Mouse (Mus musculus) granulocyte monocyte progenitor cell, adult 5-6 weeks (primary cell): ENCODE results near the gene Aldh16a1. TPM values are rescaled to one million over a fixed set of nuclear protein-coding genes. Genes with fewer than 3 reads are reported as not detected.
"Not testable (repeated sequence)": the region's sequence is repeated elsewhere in the genome, so short reads cannot be mapped to it uniquely, and the experiment has no call there.

Experiments used
- ATAC-seq: replicated peaks from 2 replicates; pipeline ENCODE4 v1.8.0; 2016; ENCODE audit warnings: mild to moderate bottlenecking, moderate TSS enrichment, inconsistent platforms; ENCODE audit not compliant: poor library complexity, severe bottlenecking
- total RNA-seq, 2 experiments: library from RNA; stranded (forward) in 1 of 2; stranded (reverse) in 1 of 2; fragments of 200-712, 200-1000 nt in 1 of 2; fragments of >200 nt in 1 of 2; fragmentation: Nextera tagmentation in 1 of 2; gene quantifications; 2 replicates each; pipeline ENCODE4 v1.2.3; 2014 to 2017

The Aldh16a1 gene
- total RNA-seq, 2 experiments from 2014 or later, result 42.5 to 53.4 TPM

DNA sequence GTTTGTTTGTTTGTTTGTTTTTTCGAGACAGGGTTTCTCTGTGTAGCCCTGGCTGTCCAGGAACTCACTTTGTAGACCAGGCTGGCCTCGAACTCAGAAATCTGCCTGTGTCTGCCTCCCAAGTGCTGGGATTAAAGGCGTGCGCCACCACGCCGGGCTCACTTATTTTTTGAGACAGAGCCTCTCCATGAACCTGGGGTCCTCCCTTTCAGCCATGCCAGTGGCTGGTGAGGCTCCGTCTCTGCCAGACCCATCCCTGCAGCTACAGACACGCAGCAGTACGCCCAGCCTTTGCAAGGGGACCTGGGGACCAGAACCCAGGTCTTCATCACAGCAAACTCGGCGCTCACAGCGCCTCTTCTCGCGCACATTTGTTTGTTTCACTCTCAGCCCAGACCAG is 58.4 kb downstream of the Aldh16a1 start:
- not testable (repeated sequence) for ATAC-seq

DNA sequence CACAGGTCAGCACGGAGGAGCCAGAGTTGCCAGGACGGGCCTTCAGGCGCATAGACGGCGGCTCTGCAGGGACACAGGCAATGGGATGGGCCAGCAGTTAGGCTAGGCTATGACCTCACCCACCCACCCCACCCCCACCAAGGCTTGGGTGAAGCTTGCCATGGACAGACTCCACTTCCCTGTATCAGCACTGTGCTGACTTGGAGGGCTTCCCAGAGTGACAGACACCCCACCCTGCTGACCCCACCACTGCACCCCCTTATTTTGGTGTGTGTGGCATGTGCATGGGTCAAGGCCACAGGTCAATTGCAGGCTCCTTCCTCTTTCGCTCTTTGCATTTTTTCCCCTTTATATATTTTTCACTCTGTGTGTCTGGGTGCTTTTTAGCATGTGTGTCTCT is 59.0 kb downstream of the Aldh16a1 start:
- ATAC-seq, result peak; percentile 12

DNA sequence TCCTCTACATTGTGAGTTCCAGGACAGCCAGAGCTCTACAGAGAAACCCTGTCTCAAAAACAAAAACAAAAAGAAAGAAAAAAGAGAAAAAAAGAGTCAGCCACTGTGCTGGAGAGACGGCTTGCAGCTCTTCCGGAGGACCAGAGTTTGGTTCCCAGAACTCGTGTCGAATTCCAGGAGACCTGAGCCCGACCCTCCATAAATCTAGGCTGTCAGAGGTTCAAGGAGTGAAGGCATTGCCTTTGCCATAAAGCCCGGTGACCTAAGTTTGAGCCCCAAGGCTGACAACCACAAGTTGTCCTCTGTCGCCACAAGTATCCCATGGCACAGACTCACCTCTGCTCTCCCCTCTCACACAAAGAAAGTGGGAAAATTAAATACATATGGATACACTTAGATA is 60.3 kb downstream of the Aldh16a1 start:
- ATAC-seq, result no peak

DNA sequence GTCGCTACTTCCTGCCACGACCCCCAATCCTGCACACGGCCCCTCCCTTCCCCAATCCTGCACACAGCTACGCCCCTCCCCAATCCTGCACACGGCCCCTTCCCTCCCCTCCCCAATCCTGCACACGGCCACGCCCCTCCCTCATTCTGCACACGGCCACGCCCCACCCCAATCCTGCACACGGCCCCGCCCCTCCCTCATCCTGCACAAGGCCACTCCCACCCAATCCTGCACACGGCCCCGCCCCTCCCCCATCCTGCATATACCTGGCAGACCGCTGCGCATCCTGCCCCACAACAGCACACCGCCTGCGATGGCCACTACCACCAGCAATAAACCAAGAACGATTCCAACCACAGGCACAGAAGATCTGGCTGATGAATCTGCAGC is 60.9 kb downstream of the Aldh16a1 start:
- no peak for ATAC-seq

DNA sequence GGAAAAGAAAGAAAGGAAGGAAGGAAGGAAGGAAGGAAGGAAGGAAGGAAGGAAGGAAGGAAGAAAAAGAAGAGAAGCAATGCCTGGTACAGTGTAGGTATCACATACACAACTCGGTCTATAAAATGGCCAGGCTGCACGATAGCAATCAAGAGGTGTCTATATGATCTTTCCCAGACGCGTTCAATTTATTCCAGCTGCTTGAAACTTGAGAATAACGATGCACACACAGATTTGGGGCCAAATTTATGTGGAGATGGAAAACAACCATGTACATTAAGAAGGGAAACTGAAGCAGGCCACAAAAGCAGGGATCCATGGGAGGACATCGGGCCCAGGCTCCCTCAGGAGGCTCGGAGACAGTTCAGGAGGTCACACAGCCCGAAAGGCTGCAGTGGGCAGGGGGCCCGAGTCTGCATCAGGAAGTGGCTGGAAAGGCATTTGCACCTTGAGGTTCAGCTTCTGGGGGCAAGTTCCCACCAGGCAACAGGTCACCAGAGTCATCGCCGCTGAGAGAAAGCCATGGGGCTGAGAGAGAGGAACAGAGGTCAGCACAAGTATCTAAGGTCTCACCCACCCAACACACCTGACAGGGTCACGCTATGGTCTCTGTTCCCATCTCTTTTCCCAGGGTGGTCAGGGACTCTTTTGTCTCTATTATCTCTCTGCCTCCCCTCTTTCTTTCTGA is 61.4 kb downstream of the Aldh16a1 start:
- ATAC-seq, result no peak

DNA sequence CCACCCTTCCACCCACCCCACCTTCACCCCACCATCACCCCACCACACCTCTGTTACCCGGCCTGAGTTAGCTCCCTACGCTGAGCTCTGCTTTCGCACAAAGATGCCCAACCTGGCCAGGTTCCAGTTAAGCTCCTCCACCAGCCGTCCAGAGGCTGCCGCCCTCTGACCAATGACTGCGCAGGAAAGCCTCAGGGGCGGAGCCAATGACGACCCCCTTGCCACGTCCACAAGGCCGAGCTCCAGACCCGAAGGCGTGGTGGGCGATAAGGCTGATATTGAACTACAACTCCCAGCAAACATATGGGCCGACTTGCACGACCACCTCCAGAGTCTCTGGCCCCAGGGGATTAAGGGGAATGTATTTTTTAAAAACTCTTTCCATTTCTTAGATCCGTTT is 62.3 kb downstream of the Aldh16a1 start, which contains the start of gene Rcn3:
TSS of gene Rcn3 (minus strand) at position 174 of the 400 bp plus-strand sequence.
- peak; percentile 50 for ATAC-seq

DNA sequence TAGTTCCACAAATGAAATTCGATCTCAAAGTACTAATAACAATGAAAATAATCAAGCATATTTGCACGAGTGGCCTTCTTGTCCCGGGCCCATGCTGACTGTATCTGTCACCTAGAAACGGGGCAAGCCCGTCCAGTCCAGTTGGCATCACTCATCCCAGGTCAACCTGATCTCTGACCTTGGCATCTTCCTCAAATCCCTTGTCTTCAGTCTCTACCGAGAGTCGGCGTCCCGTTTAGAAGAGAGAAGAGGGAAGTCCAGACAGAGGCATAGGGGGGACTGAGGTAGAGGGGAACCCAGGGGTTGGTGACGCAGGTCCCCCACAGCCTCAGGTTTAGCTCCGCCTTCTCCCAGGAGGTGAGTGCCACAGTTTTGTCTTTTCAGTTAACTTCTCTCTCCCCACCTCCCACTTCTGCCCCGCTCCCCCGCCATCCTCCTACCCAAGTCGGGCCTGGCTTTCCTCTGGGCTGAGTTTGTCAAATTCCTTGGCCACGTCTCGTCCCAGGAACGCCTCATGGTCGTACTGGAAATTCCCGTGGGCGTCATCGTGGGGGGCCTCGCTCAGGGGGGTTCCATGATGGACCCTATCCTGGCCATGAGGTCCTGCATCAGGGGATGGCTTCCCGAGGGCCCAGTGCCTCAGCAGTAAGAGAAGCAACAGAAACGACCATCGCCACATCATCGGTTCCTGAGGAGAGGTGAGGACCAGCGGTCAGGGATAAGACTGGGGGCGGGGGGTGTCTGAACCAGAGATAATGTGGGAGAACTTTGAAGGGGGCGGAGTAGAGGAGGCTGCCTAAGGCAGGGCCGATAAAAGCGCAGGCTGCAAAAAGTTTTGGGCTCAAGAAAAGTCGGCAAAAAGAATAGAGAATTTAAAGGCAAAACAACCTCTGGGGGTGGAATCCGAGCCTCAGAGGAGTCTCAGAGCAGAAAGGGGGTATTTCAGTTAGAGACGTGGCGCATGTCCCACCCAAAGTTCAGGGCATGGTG is 63.1 kb downstream of the Aldh16a1 start:
- ATAC-seq, result peak; percentile 77

Other genes with a start within 250 kb of the Aldh16a1 start
Only the 30 nearest of the 32 such genes appear.
- gene Tsks, start 211.4 kb downstream of the Aldh16a1 start, total RNA-seq (2014; fragmentation: Nextera tagmentation), result not detected in 2 replicates
- 0.17 TPM in 1 of 2 replicates, not detected in the other for gene Tsks, start 211.4 kb downstream of the Aldh16a1 start, total RNA-seq (2017)
- gene Cpt1c, start 179.7 kb downstream of the Aldh16a1 start, total RNA-seq (2014; fragmentation: Nextera tagmentation), result not detected in 2 replicates
- not detected in 2 replicates for gene Cpt1c, start 179.7 kb downstream of the Aldh16a1 start, total RNA-seq (2017)
- gene Prmt1, start 168.0 kb downstream of the Aldh16a1 start, total RNA-seq (2014; fragmentation: Nextera tagmentation), result 104 and 115 TPM in 2 replicates
- 138 and 190 TPM in 2 replicates for gene Prmt1, start 168.0 kb downstream of the Aldh16a1 start, total RNA-seq (2017)
- gene Irf3, start 156.9 kb downstream of the Aldh16a1 start, total RNA-seq (2014; fragmentation: Nextera tagmentation), result 76.6 and 105 TPM in 2 replicates
- 87.5 and 88.9 TPM in 2 replicates for gene Irf3, start 156.9 kb downstream of the Aldh16a1 start, total RNA-seq (2017)
- gene Bcl2l12, start 155.9 kb downstream of the Aldh16a1 start, total RNA-seq (2014; fragmentation: Nextera tagmentation), result 19.4 and 57.9 TPM in 2 replicates
- gene Bcl2l12, start 155.9 kb downstream of the Aldh16a1 start, total RNA-seq (2017), result 18.4 and 32.9 TPM in 2 replicates
- 28.6 and 29.8 TPM in 2 replicates for gene Scaf1, start 138.2 kb downstream of the Aldh16a1 start, total RNA-seq (2014; fragmentation: Nextera tagmentation)
- 15.7 and 17.8 TPM in 2 replicates for gene Scaf1, start 138.2 kb downstream of the Aldh16a1 start, total RNA-seq (2017)
- gene Rras, start 136.6 kb downstream of the Aldh16a1 start, total RNA-seq (2014; fragmentation: Nextera tagmentation), result 2.3 and 7.8 TPM in 2 replicates
- gene Rras, start 136.6 kb downstream of the Aldh16a1 start, total RNA-seq (2017), result 1.0 and 1.4 TPM in 2 replicates
- 21.1 and 29.6 TPM in 2 replicates for gene Prr12, start 101.7 kb downstream of the Aldh16a1 start, total RNA-seq (2014; fragmentation: Nextera tagmentation)
- 1.7 and 4.1 TPM in 2 replicates for gene Prr12, start 101.7 kb downstream of the Aldh16a1 start, total RNA-seq (2017)
- 42.2 and 57.2 TPM in 2 replicates for gene Nosip, start 92.2 kb downstream of the Aldh16a1 start, total RNA-seq (2014; fragmentation: Nextera tagmentation)
- gene Nosip, start 92.2 kb downstream of the Aldh16a1 start, total RNA-seq (2017), result 49.4 and 63.1 TPM in 2 replicates
- gene Prrg2, start 91.9 kb downstream of the Aldh16a1 start, total RNA-seq (2014; fragmentation: Nextera tagmentation), result 6.8 and 9.4 TPM in 2 replicates
- gene Prrg2, start 91.9 kb downstream of the Aldh16a1 start, total RNA-seq (2017), result 4.8 and 5.3 TPM in 2 replicates
- gene Rcn3, start 62.4 kb downstream of the Aldh16a1 start, total RNA-seq (2014; fragmentation: Nextera tagmentation), result 2.2 and 11.6 TPM in 2 replicates
- gene Rcn3, start 62.4 kb downstream of the Aldh16a1 start, total RNA-seq (2017), result 4.1 and 7.0 TPM in 2 replicates
- 2.1 and 3.8 TPM in 2 replicates for gene Fcgrt, start 50.7 kb downstream of the Aldh16a1 start, total RNA-seq (2014; fragmentation: Nextera tagmentation)
- 2.7 and 3.6 TPM in 2 replicates for gene Fcgrt, start 50.7 kb downstream of the Aldh16a1 start, total RNA-seq (2017)
- 3,834 and 4,027 TPM in 2 replicates for gene Rps11, start 30.1 kb downstream of the Aldh16a1 start, total RNA-seq (2014; fragmentation: Nextera tagmentation)
- 963 and 1,110 TPM in 2 replicates for gene Rps11, start 30.1 kb downstream of the Aldh16a1 start, total RNA-seq (2017)
- 3,523 and 3,605 TPM in 2 replicates for gene Rpl13a, start 25.8 kb downstream of the Aldh16a1 start, total RNA-seq (2014; fragmentation: Nextera tagmentation)
- 3,792 and 4,750 TPM in 2 replicates for gene Rpl13a, start 25.8 kb downstream of the Aldh16a1 start, total RNA-seq (2017)
- gene Gm45713, start 18.4 kb downstream of the Aldh16a1 start, total RNA-seq (2014; fragmentation: Nextera tagmentation), result not detected in 2 replicates
- 0.10 and 0.13 TPM in 2 replicates for gene Gm45713, start 18.4 kb downstream of the Aldh16a1 start, total RNA-seq (2017)
- gene Flt3l, start 18.2 kb downstream of the Aldh16a1 start, total RNA-seq (2014; fragmentation: Nextera tagmentation), result 7.4 and 8.2 TPM in 2 replicates
- 2.3 and 5.7 TPM in 2 replicates for gene Flt3l, start 18.2 kb downstream of the Aldh16a1 start, total RNA-seq (2017)
- gene Pih1d1, start 281 bp downstream of the Aldh16a1 start, total RNA-seq (2014; fragmentation: Nextera tagmentation), result 74.2 and 91.6 TPM in 2 replicates
- 48.8 and 58.4 TPM in 2 replicates for gene Pih1d1, start 281 bp downstream of the Aldh16a1 start, total RNA-seq (2017)
- gene Slc17a7, start 9.4 kb upstream of the Aldh16a1 start, total RNA-seq (2014; fragmentation: Nextera tagmentation), result 0.17 TPM in 1 of 2 replicates, not detected in the other
- not detected in 2 replicates for gene Slc17a7, start 9.4 kb upstream of the Aldh16a1 start, total RNA-seq (2017)
- gene Gfy, start 25.0 kb upstream of the Aldh16a1 start, total RNA-seq (2014; fragmentation: Nextera tagmentation), result not detected in 2 replicates
- gene Gfy, start 25.0 kb upstream of the Aldh16a1 start, total RNA-seq (2017), result not detected in 2 replicates
- gene Pth2, start 26.4 kb upstream of the Aldh16a1 start, total RNA-seq (2014; fragmentation: Nextera tagmentation), result not detected in 2 replicates
- gene Pth2, start 26.4 kb upstream of the Aldh16a1 start, total RNA-seq (2017), result not detected in 2 replicates
- gene Ccdc155, start 50.3 kb upstream of the Aldh16a1 start, total RNA-seq (2014; fragmentation: Nextera tagmentation), result not detected in 2 replicates
- gene Ccdc155, start 50.3 kb upstream of the Aldh16a1 start, total RNA-seq (2017), result 0.26 and 0.67 TPM in 2 replicates
- gene Dkkl1, start 57.6 kb upstream of the Aldh16a1 start, total RNA-seq (2014; fragmentation: Nextera tagmentation), result 2.3 and 9.5 TPM in 2 replicates
- gene Dkkl1, start 57.6 kb upstream of the Aldh16a1 start, total RNA-seq (2017), result 0.77 TPM in 1 of 2 replicates, not detected in the other
- 0.62 TPM in 1 of 2 replicates, not detected in the other for gene Tead2, start 61.2 kb upstream of the Aldh16a1 start, total RNA-seq (2014; fragmentation: Nextera tagmentation)
- gene Tead2, start 61.2 kb upstream of the Aldh16a1 start, total RNA-seq (2017), result not detected in 2 replicates
- gene Cd37, start 84.5 kb upstream of the Aldh16a1 start, total RNA-seq (2014; fragmentation: Nextera tagmentation), result 104 and 177 TPM in 2 replicates
- gene Cd37, start 84.5 kb upstream of the Aldh16a1 start, total RNA-seq (2017), result 59.5 and 69.2 TPM in 2 replicates
- not detected in 2 replicates for gene Slc6a16, start 86.5 kb upstream of the Aldh16a1 start, total RNA-seq (2014; fragmentation: Nextera tagmentation)
- not detected in 2 replicates for gene Slc6a16, start 86.5 kb upstream of the Aldh16a1 start, total RNA-seq (2017)
- gene Slc6a21, start 122.9 kb upstream of the Aldh16a1 start, total RNA-seq (2014; fragmentation: Nextera tagmentation), result not detected in 2 replicates
- not detected in 2 replicates for gene Slc6a21, start 122.9 kb upstream of the Aldh16a1 start, total RNA-seq (2017)
- 5.4 and 6.3 TPM in 2 replicates for gene Trpm4, start 179.2 kb upstream of the Aldh16a1 start, total RNA-seq (2014; fragmentation: Nextera tagmentation)
- 2.4 and 3.9 TPM in 2 replicates for gene Trpm4, start 179.2 kb upstream of the Aldh16a1 start, total RNA-seq (2017)
- not detected in 2 replicates for gene Hrc, start 180.7 kb upstream of the Aldh16a1 start, total RNA-seq (2014; fragmentation: Nextera tagmentation)
- not detected in 2 replicates for gene Hrc, start 180.7 kb upstream of the Aldh16a1 start, total RNA-seq (2017)
- gene Ppfia3, start 212.4 kb upstream of the Aldh16a1 start, total RNA-seq (2014; fragmentation: Nextera tagmentation), result 1.2 TPM in 1 of 2 replicates, not detected in the other
- gene Ppfia3, start 212.4 kb upstream of the Aldh16a1 start, total RNA-seq (2017), result not detected in 2 replicates
- not detected in 2 replicates for gene Lin7b, start 216.0 kb upstream of the Aldh16a1 start, total RNA-seq (2014; fragmentation: Nextera tagmentation)
- gene Lin7b, start 216.0 kb upstream of the Aldh16a1 start, total RNA-seq (2017), result 1.9 TPM in 1 of 2 replicates, not detected in the other